Mouse (Mus musculus) spleen, adult 10 weeks (tissue): ENCODE data around the gene Sec23b. TPM values are rescaled to one million over a fixed set of nuclear protein-coding genes. Genes with fewer than 3 reads are reported as not detected.

Source experiments
- polyA plus RNA-seq: library from polyadenylated mRNA; stranded (reverse); fragments of 350-450 nt; fragmentation: Illumina TruSeq; extraction: RNeasy Lipid Tissue Mini Kit (QIAGEN cat#74804); gene quantifications from one replicate; pipeline ENCODE4 v1.2.3, GENCODE M21; 2015; ENCODE audit warnings: low replicate concordance; ENCODE audit not compliant: insufficient read depth

Sec23b gene
- polyA plus RNA-seq, result 62.4 TPM

GRCm38 (mm10) chr2:144555820-144556552, at the start of gene Sec23b:
Gene Sec23b, plus strand, starts transcription at chr2:144556229.

DNA sequence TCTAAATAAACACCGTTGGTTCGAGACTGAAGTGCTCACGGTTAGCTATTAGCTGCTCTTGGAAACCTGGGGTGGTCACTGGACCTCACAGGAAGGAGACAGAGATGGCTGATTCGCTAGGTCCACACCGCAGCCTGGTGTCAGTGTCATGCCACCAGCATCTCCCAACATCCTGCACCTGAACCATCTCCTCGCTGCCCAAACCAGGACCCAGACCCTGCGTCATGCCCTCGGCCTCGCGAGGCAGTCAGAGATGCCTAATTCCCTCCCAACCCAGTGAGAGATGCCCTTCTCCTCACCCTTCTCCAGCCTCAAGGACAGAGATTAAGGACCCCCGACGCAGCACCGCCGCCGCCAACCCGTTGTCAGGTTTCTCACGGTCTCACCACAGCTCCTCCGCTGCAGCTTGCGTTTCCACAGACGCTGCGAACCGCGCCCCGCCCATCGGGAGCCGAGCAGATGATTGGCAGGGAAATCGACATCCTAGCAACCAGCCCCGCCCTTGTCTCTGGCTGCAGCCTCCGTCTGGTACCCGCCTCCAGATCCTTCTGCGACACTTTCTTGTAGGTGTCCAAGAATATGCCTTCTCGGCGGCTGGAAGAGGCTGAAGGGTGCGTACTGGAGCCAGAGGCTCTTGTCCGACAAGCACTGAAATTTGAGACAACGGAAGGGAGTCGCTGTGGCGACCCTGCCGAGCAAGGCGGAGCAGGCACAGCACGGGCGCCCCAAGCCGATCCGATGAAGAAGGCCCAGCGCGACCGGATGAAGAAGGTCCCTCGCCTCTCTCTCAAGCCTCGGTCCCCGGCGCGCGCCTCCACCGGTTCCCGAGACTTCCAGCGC, 28.8 kb upstream of the Sec23b start, which contains the start of the genes Dzank1 and Polr3f:
Gene Dzank1, minus strand, starts transcription at position 434 of the 840 bp plus-strand sequence.
Gene Polr3f, plus strand, starts transcription at position 738 of the 840 bp plus-strand sequence.

DNA sequence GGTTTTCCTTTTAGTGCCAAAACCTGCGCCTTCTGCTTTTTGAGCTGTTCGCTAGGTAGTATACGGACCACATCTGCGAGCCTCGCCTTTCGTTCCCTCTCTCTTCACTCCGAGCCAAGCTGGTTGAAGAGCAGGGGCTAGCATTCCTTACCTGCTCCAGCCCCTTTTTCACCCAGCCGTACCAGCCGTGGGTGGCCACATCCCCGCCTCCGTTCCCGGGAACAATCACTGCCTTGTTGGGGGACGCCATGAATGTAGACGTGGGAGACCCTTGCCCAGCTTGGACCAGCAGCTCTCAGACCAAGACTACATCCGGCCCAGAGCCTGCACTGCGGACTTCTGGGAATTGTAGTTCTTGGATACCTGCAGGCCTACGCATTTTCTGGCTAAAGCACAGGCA, 5.5 kb upstream of the Sec23b start, which contains the start of gene Rbbp9:
Gene Rbbp9, minus strand, starts transcription at position 341 of the 400 bp plus-strand sequence.

DNA sequence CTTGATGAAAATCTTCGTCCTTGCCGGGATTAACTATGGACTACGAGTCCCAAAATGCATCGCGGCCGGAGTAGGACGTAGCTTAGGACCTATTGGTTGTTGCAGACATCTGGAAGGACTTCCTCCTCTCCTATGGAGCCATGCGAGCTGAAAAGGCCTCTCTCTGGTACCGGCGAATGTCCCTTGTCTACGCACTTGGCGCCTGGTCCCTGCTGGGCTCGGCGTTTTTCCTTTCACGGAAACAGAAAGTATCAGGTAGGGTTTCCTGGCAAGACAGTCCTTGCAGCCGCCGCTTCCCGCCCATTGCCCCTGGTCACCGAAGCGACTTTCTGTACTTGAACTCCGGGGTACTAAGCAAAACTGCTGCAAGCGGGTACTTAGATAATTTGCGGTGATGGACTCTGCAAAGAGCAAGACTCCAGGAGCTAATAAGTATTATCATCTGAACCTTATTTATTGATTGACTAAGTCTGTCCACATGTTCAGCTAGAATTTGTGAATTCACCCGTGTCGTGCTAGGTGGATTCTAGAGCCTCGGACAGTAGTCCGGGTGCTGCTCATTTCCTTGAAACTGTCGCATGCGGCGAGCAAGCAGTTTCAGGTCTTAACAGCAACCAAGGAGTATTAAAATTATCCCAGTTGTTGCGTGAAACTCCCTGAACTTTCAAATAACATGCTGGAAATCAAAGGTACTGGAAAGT, 38.1 kb downstream of the Sec23b start, which contains the start of gene Smim26:
Gene Smim26, plus strand, starts transcription at position 104 of the 701 bp plus-strand sequence.

DNA sequence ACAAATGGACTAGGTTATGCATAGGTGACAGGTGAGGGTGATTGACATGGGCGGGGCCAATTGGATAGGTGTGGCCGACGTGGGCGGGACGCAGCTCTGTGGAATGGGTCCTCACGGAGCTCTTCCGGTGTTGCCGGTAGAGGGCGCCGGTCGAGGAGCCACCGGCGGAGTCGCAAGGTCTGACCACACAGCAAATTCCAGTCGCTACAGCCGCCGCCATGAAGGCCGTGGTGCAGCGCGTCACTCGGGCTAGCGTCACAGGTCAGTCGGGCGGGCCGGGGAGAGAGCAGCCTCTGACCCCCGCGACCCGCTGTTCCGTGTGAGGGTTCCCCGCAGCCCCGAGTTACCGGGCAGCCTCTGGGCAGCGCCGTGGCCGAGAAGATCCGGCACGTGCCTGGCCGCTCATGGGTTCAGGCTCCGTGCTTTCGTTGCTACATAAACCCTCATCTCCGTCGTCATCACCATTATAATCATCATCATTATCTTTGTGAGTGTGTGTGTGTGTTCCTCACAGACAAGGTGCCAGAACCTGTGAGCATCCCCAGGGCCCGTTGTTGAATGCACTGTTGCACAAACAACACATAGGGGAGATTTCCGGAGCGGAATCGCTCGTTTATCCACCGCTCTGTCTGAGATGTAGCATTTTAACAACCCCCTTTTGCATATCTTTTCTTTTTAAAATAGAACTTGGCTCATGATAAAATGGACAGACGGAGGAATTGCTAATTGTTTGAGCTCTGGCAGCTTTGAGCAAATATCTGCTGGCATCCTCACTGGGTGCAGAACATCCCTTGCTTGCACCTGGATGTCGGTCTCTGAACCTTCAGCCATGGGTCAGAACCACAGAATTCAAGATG, 44.0 kb downstream of the Sec23b start, which contains the start of gene Dtd1:
Gene Dtd1, plus strand, starts transcription at position 67 of the 857 bp plus-strand sequence.

Other genes with a start within 250 kb of the Sec23b start
- not detected for gene Ovol2, start 224.1 kb upstream of the Sec23b start, polyA plus RNA-seq
- gene Kat14, start 187.2 kb upstream of the Sec23b start, polyA plus RNA-seq, result 21.7 TPM
- 5.3 TPM for gene Pet117, start 187.2 kb upstream of the Sec23b start, polyA plus RNA-seq
- 0.68 TPM for gene Dzank1, start 28.8 kb upstream of the Sec23b start, polyA plus RNA-seq
- 34.6 TPM for gene Polr3f, start 28.5 kb upstream of the Sec23b start, polyA plus RNA-seq
- gene Rbbp9, start 5.4 kb upstream of the Sec23b start, polyA plus RNA-seq, result 22.8 TPM
- 24.3 TPM for gene Smim26, start 37.8 kb downstream of the Sec23b start, polyA plus RNA-seq
- gene Dtd1, start 43.7 kb downstream of the Sec23b start, polyA plus RNA-seq, result 15.9 TPM